Mouse (Mus musculus) ES-E14 (cell line): ENCODE results near the gene Crabp2.

Experiments
- CHD2 ChIP-seq: IDR thresholded peaks from 2 replicates; pipeline ENCODE4 v1.6.1; 2014; ENCODE audit warnings: mild to moderate bottlenecking, low read depth, low read length, inconsistent platforms
- HCFC1 ChIP-seq: IDR thresholded peaks from 2 replicates; pipeline ENCODE4 v1.6.1; 2012; ENCODE audit warnings: low read length, inconsistent platforms, borderline replicate concordance; ENCODE audit not compliant: insufficient read depth
- MAFK ChIP-seq: IDR thresholded peaks from 2 replicates; pipeline ENCODE4 v1.6.1; 2014; ENCODE audit warnings: mild to moderate bottlenecking, low read depth, low read length, inconsistent platforms; ENCODE audit not compliant: insufficient read depth
- ZNF384 ChIP-seq: IDR thresholded peaks from 2 replicates; pipeline ENCODE4 v1.6.1; 2012; ENCODE audit warnings: low read depth, low read length, inconsistent platforms

- TF ChIP-seq CHD2: no peak
- no peak for TF ChIP-seq ZNF384
- no peak for TF ChIP-seq HCFC1
- no peak for TF ChIP-seq MAFK
Observed at GRCm38 (mm10) chr3:87958967-87959366, 10.5 kb downstream of the Crabp2 start.
